Mouse (Mus musculus) 416B (cell line): Measurements from ENCODE around the gene Mttp.

Experiments used
- DNase-seq: peaks from one replicate; pipeline ENCODE4 v3.0.0; 2011; ENCODE audit warnings: low read depth

The Mttp gene

DNA sequence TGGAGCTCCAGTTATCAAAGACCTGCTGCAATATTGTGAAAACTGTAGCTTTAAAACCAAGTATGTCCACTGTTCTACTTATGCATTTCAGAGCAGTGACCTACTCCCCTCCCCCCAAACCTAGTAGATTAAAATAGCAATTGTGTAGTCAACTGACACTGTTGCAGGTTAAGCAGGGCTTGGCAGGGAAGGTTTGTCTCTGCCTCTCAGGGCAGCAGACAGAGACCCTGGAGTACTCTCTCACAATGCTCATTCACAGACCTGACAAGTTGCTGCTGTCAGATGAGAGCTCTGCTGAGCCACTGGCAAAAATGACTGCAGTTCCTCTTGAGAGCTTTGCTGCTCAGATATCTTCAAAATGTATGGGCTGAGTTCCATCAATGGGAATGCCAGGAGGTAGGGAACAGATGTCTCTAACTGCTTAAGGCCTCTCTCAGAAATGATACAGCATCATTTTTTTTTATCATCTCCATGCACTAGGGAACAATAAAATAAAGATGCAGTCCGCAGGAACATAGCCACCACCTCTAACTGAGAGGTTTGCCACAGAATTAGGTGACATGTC lies 61.6 kb downstream of the Mttp start:
- DNase-seq = no peak

DNA sequence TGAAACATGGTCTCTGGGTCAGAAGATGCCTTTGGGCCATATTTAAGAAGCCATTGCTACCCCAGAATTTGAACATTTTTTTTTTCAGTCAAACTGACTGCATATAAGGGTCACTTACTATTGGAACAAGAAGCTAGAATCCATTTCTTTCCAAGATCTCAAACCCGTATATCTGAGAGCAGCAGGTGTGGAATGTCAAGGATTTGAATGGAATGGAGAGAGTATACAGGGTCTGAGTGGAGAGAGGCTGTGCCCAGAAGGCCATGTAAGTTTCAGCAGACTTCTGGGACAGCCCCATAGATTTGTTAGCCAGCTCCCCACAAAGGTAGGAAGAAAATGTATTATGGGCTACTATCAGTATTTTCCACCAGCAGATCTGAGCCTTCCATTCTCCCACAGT lies 66.1 kb downstream of the Mttp start:
- DNase-seq = no peak

DNA sequence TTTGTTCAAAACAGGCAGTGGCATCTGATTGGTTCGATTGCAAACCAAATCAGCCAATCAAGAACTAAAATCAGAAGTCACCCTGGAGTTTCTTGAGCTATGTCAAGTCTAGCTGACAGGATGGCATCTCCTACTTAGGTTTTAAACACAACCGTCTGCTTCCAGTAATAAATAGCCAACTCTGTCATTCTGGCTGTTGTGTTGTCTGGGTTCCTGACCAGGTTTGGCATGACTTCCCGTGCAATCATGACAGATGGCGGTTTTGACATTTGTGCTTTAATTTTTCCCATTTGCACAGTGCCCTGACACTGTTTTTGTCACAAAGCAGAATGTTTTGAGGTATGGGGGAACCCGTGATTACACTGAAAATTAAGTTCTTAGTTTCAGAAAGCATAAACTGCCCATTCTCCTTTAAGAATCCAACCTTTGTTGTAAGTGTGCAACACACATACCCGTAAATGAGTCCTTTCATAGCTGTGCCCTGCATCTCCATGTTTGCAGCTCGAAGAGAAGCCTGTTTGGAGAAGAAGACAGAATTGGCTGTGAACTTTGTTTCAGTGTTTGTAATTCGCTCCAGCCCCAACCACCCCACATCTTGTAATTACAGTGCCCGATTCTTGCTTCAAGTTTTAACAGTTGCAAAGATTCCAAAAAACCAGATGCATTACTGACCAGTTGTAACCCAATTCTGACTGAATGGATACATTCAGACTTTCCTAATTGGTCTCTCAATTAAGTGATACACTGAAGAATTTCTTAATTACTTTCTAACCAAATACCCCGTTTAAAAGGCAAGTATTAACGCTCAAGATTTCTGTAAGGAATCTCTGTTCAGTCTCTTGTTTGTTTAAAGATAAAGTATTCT lies 67.1 kb downstream of the Mttp start:
- DNase-seq = no peak

DNA sequence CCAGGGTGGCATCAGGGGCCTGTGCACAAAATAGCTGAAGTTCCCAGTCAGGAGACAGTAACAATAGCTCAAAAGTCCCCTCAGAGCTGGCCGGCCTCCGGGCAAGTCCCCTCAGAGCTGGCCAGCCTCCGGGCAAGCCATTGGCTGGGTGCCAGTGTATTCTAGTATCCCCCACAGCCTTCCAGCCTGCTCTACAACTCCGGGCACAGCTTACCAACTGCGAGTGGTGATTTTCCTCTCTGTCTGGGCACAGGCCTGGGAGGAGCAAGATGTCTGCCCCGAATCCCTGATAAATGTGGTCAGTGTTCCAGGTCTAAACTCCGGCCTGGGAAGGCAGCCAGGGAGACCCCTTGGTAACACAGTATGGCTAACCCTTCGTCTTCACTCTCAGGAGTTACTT lies 69.6 kb downstream of the Mttp start:
- no peak for DNase-seq

DNA sequence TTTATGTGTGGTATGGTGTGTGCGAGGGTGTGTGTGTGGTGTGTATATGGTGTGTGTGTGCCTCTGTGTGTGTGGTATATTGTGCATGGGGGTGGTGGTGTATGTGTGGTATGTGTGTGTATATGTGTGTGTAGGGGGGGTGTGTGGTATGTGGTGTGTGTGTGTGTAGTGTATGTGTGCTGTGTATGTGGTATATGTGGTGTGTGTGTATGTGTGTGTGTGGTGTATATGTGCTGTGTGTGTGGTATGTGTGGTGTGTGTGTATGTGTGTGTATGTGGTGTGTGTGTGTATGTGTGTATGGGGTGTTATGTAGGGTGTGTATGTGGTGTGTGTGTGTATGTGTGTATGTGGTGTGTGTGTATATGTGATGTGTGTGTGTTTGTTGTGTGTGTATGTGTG lies 70.6 kb downstream of the Mttp start:
- DNase-seq = no peak

DNA sequence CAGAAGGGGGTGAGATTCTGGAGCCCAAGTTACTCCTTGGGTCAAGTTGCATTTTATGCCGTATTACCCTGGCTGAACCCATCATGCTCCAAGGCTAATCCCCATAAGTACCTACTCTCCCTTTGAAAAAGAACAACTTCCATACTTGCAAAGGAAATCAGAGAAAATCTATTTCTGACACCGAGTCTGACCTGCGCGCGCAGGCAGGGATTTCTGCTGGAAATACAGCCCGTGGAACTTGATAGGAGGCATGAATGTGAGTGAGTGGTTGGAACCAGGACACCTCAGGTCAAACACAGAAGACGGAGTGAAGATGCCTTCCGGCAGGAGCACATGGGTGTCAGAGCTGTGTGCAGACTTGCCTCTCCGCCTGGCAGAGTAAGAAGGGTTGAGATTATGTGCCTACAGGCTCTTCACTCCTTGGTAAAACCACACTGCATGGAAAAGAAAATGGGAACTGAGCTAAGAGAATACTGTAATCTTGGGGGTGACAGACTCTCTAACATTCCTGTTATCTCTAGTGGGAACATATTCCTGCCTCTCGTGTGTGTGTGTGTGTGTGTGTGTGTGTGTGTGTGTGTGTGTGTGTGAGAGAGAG lies 73.2 kb downstream of the Mttp start:
- no peak for DNase-seq

DNA sequence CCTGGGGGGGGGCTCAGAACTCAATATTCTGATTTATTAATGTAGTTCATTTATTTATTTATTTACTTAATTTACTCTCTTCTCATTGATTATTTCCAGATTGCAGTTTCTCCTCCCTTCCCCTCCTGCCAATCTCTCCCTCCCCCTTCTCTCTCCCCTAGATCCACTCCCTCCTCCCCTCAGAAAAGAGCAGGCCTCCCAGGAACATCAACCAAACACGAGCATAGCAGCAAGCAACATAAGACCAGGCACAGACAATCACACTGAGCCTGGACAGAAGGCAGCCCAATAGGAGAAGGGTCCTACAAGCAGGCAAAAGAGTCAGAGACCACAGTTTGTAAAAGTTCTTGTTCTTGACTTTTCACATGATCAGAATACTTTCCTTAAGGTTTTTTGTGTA lies 73.8 kb downstream of the Mttp start:
- no peak for DNase-seq

DNA sequence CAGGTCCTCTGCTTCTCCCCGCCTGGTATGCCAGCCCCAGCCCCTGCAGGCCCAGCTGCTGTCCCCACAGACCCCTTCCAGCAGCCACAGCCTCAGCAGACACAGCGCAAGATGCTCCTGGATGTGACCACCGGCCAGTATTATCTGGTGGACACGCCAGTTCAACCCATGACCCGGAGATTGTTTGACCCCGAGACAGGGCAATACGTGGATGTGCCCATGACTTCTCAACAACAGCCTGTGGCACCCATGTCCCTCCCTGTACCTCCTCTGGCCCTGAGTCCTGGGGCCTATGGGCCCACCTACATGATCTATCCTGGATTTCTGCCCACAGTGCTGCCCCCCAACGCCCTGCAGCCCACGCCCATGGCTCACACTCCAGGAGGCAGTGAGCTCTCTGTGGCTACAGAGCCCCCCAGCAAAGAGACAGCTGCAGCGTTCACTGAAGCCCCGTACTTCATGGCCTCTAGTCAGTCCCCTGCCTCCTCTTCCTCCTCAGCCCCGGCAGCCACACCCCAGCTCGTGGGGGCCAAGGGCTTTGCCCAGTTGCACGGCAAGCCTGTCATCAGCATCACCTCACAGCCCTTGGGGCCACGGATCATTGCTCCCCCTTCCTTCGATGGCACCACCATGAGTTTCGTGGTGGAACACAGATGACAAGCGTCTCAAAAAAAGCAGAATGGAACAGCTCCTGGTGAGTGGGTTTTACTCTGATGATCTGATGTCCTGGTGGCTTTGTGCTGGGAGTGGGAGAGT lies 74.8 kb downstream of the Mttp start:
- DNase-seq = no peak

DNA sequence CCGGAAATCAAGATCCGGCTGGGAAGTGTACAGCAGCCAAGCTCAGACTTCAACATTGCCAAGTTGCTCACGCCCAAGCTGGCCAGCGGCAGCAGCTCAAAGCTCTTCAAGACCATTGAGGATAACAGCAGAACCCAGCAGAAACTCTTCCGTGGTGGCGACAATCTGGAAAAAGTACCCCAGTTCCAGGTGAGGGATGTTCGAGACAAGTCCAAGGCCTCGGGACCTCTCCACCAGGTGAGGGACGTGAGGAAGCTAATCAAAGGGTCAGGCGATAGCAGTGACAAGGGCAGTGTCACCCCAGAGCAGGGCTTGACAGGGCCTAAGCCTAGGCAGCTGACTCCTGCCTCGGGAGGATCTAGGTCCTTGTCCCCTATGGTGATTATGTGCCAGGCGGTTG lies 76.7 kb downstream of the Mttp start:
- DNase-seq = no peak

DNA sequence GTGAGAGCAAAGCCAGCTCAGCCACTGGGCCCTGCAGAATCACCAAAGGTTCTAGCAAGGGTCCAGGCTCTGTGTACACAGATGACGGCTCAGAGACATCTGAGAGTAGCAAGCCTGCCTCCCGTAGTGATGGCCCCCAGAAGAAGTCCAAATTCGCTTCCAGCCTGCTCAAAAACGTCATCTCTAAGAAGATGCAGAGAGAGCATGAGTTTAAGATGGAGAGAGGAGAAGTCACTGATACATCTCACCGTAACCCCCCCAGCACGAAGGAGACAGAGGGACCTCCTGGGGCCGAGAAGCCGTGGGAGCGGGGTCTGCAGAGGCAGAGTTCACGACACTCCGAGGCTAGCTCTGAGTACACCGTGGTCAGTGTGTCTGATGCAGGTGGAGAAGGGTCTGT lies 77.5 kb downstream of the Mttp start, which contains the start of gene Gm5105:
Gene Gm5105 (minus strand): TSS at position 101 of the 400 bp plus-strand sequence.
- DNase-seq = no peak

DNA sequence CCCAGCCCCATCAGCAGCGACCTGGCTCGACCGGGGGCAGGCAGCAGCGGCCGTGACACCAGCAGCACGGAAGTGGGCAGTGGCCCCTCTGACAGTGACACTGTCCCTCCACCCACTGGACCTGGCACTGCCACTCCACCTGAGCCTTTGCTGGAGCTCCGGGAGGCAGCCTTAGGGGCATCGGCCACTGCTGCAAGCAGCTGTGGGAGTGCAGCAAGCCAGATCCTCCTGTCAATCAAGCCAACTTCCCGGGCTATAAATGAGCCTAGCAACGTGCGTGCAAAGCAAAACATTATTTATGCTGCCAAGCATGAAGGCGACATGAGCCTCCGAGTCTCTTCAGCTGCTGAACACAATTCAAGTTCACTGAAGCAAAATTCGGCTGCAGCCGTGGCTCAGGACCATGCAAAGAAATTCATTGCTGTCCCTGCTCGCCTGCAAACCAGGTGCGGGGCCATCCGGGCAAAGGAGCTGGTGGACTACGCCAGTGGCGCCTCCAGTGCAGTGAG lies 78.4 kb downstream of the Mttp start:
- DNase-seq = no peak

DNA sequence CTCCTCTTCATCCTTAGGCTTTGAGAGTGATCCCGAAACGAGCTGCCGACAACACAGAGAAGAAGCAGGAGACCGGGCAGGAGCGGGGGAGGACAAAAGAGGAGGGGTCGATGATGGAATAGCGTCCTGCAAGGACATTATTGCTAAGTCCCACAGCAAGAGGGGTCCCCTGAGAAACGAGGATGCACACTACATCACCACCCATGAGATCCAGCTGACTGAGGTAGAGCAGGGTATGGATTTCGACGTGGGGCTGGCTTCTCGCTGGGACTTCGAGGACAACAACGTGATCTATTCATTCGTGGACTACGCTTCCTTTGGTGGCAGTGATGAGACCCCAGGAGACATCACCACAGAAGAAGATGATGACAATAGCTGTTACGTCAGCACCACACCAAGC lies 78.8 kb downstream of the Mttp start:
- DNase-seq = no peak

DNA sequence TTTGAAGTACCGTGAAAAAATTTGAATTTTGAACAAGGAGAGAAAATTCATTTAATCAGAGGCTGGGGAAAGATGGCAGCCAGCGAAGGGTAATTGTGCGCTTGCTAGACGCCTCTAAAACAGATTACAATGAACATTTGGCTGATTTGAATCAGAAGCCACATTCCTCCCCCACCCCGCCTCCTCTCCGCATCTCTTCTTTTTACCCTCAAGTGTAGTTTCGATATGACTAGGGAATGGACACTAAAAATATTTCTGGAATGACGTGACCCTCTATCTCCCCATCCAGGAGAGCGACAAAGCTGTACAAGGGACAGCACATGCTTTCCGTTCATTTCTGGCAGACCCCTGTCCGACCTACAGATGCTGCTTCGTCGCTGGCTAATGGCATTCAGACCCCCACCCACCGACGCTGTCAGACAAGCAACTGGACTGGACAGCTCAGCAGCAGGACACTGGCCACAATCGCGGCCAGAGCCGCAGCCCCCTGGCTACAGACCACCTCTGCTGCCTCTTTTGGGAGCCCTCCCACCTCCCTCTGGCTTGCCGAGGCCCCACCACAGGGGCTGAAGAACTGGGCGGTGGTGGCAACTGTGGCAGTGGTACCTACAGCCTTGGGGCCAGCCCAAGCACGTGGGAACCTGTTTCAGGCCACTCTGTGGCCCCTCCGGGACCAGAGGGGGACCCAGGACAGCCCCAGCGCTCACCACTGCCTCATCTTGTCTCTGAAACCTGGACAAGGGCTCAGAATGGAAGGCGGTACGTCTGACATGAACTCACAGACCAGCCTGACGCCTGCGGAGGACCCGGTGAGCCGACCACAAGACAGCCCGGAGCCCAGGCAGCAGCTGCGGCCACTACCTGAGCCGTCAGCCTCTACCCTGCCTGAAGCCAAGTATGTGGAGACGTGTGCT lies 79.8 kb downstream of the Mttp start, which contains the start of gene 1110002E22Rik:
Gene 1110002E22Rik (plus strand): TSS at position 321 of the 914 bp plus-strand sequence.
- DNase-seq = no peak

DNA sequence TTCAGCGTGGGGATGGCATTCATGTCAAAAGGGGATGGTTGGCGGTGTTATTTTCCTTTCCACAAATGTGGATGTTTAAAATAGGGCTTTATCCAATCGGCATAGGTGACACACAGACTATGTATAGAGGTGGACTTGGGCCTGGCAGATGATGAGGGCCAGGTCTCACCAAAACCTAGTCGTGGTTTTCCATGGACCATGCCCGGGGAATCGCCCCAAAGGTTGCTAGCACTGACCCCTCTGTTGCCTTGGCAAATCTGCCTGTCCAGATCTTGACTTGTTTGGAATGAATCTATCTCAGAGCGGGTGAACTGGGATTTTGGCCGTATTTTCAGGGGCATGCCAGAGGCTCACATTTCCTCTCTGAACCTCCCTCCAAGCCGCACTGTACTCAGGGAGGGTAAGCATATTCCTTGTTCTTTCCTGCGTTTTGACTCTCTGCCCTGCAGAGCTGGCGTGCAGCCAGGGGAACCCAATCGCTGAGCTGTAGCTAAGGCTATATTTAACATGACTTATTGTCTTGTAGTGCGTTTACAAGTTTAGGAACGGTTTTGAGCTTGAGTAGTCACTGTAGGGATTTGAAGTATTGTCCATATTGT lies 80.9 kb downstream of the Mttp start:
- DNase-seq = peak; percentile 53

DNA sequence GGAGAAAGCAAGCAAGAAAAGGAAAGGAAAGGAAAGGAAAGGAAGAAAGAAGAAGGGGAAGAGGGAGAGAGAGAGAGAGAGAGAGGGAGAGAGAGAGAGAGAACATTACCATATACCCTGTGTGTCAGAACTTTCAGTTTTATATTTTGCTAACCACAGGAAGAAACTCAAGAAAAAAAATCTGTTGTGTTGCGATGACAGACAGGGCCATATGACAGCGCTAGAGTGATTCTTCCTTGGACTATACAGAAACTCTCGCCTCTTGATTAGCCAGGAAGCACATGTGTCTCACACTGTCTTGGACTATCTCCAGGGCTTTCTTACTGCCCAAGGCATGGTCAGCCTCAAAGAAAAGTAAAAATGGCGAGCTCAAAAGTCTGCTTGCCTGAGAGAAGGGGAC lies 82.1 kb downstream of the Mttp start:
- peak; percentile 89 for DNase-seq

DNA sequence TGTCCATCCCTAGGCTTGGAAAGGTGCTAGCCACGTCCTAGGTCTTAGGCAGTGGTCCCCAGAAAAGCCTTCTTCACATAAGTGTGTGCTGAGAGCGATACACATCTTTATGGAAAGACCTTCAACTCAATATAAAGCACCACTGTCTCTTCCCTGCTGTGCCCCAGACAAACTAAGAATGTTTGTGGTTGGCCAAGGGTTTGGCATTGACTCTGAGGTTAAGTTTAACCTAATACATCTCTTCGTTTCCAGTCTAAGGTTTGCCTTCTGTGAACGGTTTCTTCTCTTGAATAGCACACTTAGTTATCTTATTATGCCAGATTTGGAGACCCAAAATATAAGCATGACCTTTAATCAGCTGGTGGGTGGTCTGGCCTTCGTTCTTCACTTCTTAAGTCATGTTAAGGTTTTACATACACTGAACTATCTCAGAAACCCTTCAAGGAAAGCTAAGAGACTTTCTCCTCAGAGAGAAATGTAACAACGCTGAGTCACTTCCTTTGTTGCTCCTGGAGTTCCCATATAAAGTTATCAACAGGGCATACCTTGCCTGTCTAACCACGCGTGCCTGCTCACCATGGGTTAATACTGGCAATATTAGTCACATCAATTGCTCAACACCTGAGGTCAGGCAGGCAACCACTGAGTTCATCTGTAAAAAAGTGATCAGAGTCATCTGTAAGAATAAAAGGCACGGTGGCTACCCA lies 83.4 kb downstream of the Mttp start:
- peak; percentile 95 for DNase-seq

DNA sequence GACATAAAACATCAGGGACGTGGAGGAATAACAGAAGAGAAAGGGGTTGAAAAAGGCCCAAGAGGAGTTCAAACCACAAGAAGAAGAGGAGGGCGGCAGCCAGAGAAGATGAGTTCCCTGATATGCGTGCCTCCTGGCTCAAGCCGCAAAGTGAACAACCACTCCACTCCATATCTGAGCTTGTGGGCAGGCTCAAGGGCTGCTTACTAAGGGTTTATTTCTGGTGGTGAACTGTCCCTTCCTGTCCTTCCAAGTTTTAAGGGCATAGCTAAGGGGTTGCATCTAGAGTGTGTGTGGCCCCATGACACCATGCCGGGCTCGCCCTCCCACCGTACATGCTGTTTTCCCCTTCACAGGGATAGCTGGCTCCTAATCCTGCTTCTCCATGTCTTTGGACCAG lies 84.3 kb downstream of the Mttp start:
- DNase-seq = peak; percentile 87

DNA sequence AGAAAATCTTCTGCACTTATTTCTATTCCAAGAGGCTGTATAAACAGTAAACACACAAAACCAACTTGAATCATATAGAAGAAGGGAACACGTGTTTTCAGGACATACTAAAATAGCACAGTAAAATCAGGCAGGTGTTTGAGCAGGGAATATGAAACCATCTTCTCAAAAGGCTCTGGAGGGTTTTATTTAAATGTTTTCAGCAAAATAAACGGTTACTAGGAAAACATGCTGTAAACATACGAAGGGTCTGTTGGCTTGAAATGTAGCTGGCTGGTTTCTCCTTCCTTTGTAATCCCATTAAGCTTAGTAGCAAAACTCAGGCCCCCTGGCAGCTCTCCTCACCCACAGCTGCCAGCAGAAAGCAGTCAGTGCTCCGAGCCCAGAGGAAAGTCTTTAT lies 86.5 kb downstream of the Mttp start:
- no peak for DNase-seq

DNA sequence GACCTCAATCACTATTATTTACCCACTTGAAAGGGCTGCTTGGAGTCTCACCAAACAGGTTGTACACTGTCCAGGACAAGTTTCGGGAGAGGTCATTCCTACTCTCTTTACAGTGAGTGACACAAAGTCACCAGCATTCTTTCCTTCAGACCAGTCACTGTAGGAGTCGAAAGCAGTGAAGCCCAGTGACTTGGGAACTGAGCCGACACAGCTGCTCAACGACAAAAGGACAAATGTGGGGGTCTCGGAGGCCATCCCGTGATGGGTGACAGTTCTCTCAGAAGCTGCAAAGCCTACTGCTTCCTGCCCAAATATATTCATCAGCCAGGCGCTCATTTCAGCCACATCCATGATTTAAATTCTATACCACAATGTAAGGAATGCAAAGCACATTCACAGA lies 87.8 kb downstream of the Mttp start:
- DNase-seq = no peak

DNA sequence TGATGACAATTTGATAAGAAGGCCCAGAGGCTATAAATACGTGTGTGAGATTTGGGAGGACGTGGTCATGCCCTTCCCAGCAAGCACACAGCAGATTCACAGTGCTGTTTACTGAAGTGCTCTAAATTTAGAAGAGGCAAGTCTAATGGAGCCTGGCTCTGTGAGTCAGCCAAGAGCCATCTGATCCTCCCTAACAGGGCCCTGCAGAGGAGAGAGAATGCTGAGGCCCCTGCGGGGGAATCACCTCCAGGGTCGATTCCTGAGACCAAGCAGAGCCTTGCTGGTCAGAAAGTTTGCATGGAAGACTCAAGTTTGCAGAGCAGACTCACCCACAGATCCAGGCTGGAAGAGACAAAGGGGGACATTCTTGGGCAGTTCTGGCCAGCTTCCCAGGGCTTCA lies 90.8 kb downstream of the Mttp start:
- peak; percentile 43 for DNase-seq
